7 mouse cellular contexts compared by ENCODE assay signal in genomic region chr7:130645994-130646761, GRCm38 (mm10).
DNase-seq lines count a peak whose midpoint lies in the region; ATAC-seq and TF ChIP-seq lines count a peak whose summit lies in the region.

No protein-coding gene starts in this region.

- H3K36me3 ChIP-seq in ES-E14 (ENCODE audit: control insufficient read depth, insufficient read depth, low read length, poor library complexity, severe bottlenecking), result no peaks in the 10 kb centered on the region
- no peaks in the 10 kb centered on the region for H3K36me3 ChIP-seq in forebrain, embryonic 16.5 days (ENCODE audit: control insufficient read depth, insufficient read depth)
- no peaks in the 10 kb centered on the region for H3K36me3 ChIP-seq in hindbrain, embryonic 11.5 days (ENCODE audit: control insufficient read depth, insufficient read depth, low read length)
- H3K36me3 ChIP-seq in limb, embryonic 15.5 days, result no peaks in the 10 kb centered on the region
- no peaks in the 10 kb centered on the region for H3K36me3 ChIP-seq in midbrain, embryonic 15.5 days (replicated peaks)
- H3K36me3 ChIP-seq in stomach, embryonic 16.5 days (ENCODE audit: control insufficient read depth, insufficient read depth, low read length), result no peaks in the 10 kb centered on the region

- peak; percentile 86 for ATAC-seq in forebrain, embryonic 16.5 days
- ATAC-seq in hindbrain, embryonic 11.5 days (ENCODE audit: low FRiP score), result peak; percentile 88
- ATAC-seq in limb, embryonic 15.5 days (ENCODE audit: insufficient number of reproducible peaks, low FRiP score, low TSS enrichment, low read depth), result peak; percentile 83
- ATAC-seq in midbrain, embryonic 15.5 days (replicated peaks), result peak; percentile 75
- ATAC-seq in stomach, embryonic 16.5 days (ENCODE audit: insufficient read depth, low FRiP score), result peak; percentile 92

- peak overlapping the region; percentile 93 for H3K9ac ChIP-seq in ES-E14 (ENCODE audit: insufficient read depth, low read depth, low read length, poor library complexity, severe bottlenecking)
- peak overlapping the region; percentile 49 for H3K9ac ChIP-seq in forebrain, embryonic 16.5 days (replicated peaks; ENCODE audit: low read depth, low read length)
- H3K9ac ChIP-seq in hindbrain, embryonic 11.5 days (ENCODE audit: low read depth, low read length), result peak overlapping the region; percentile 60
- H3K9ac ChIP-seq in limb, embryonic 15.5 days, result peak overlapping the region; percentile 75
- H3K9ac ChIP-seq in midbrain, embryonic 15.5 days, result peak overlapping the region; percentile 23
- peak overlapping the region; percentile 88 for H3K9ac ChIP-seq in stomach, embryonic 16.5 days (ENCODE audit: low read length)

- H3K4me3 ChIP-seq in ES-E14 (ENCODE audit: insufficient read depth in 1 of 2, low read depth in 1 of 2, low read length in 2 of 2, poor library complexity in 1 of 2, severe bottlenecking in 1 of 2), result peak overlapping the region; percentile 77 to 87
- peak overlapping the region; percentile 53 for H3K4me3 ChIP-seq in forebrain, embryonic 16.5 days (replicated peaks; ENCODE audit: low read length)
- peak overlapping the region; percentile 48 for H3K4me3 ChIP-seq in hindbrain, embryonic 11.5 days (ENCODE audit: low read depth, low read length)
- H3K4me3 ChIP-seq in limb, embryonic 15.5 days, result peak overlapping the region; percentile 69
- peak overlapping the region; percentile 47 for H3K4me3 ChIP-seq in midbrain, embryonic 15.5 days
- H3K4me3 ChIP-seq in stomach, embryonic 16.5 days (replicated peaks; ENCODE audit: low read length), result peak overlapping the region; percentile 66

- H3K9me3 ChIP-seq in ES-E14 (ENCODE audit: control insufficient read depth, insufficient read depth, low read depth, low read length), result no peaks in the 10 kb centered on the region
- H3K9me3 ChIP-seq in forebrain, embryonic 16.5 days (ENCODE audit: control insufficient read depth, low read length), result no peaks in the 10 kb centered on the region
- H3K9me3 ChIP-seq in hindbrain, embryonic 11.5 days (ENCODE audit: control insufficient read depth, low read length), result no peaks in the 10 kb centered on the region
- H3K9me3 ChIP-seq in limb, embryonic 15.5 days, result no peaks in the 10 kb centered on the region
- H3K9me3 ChIP-seq in midbrain, embryonic 15.5 days, result no peaks in the 10 kb centered on the region
- H3K9me3 ChIP-seq in stomach, embryonic 16.5 days (replicated peaks; ENCODE audit: control insufficient read depth, low read length), result no peaks in the 10 kb centered on the region

- peak overlapping the region; percentile 98 for H3K4me2 ChIP-seq in forebrain, embryonic 16.5 days (ENCODE audit: low read length)
- peak overlapping the region; percentile 84 for H3K4me2 ChIP-seq in hindbrain, embryonic 11.5 days (replicated peaks; ENCODE audit: low read depth, low read length)
- H3K4me2 ChIP-seq in limb, embryonic 15.5 days, result peak overlapping the region; percentile 87
- H3K4me2 ChIP-seq in midbrain, embryonic 15.5 days, result peak overlapping the region; percentile 98
- peak overlapping the region; percentile 83 for H3K4me2 ChIP-seq in stomach, embryonic 16.5 days (ENCODE audit: low read depth, low read length)

- H3K27ac ChIP-seq in ES-E14 (ENCODE audit: insufficient read depth, low read depth, low read length, poor library complexity, severe bottlenecking), result peak overlapping the region; percentile 71
- no peak overlapping the region for H3K27ac ChIP-seq in forebrain, embryonic 16.5 days (ENCODE audit: low read length)
- H3K27ac ChIP-seq in hindbrain, embryonic 11.5 days (ENCODE audit: low read depth, low read length), result peak overlapping the region; percentile 31
- peak overlapping the region; percentile 96 for H3K27ac ChIP-seq in limb, embryonic 15.5 days
- H3K27ac ChIP-seq in midbrain, embryonic 15.5 days, result peak overlapping the region; percentile 55
- peak overlapping the region; percentile 94 for H3K27ac ChIP-seq in stomach, embryonic 16.5 days (ENCODE audit: low read length)

- peak; percentile 59 for DNase-seq in ES-E14 (ENCODE audit: low read depth, low spot score)
- DNase-seq in adrenal gland, postnatal 10 days, result peak; percentile 88
- DNase-seq in hindbrain, embryonic 11.5 days (ENCODE audit: low spot score), result peak; percentile 79

- no peaks in the 10 kb centered on the region for H3K27me3 ChIP-seq in forebrain, embryonic 16.5 days (replicated peaks; ENCODE audit: control insufficient read depth, insufficient read depth, low read length)
- H3K27me3 ChIP-seq in hindbrain, embryonic 11.5 days (ENCODE audit: control insufficient read depth, insufficient read depth, low read length), result no peaks in the 10 kb centered on the region
- no peaks in the 10 kb centered on the region for H3K27me3 ChIP-seq in limb, embryonic 15.5 days
- H3K27me3 ChIP-seq in midbrain, embryonic 15.5 days (replicated peaks), result 0 out of 2 replicates have a peak, but pooled peaks cover 7% of the 10 kb centered on the region
- no peaks in the 10 kb centered on the region for H3K27me3 ChIP-seq in stomach, embryonic 16.5 days (ENCODE audit: control insufficient read depth, insufficient read depth, low read length)

- under 1% methylated on average over 55 of the region's 55 CpGs for WGBS in forebrain, embryonic 16.5 days
- WGBS in hindbrain, embryonic 11.5 days, result under 1% methylated on average over 49 of the region's 55 CpGs
- WGBS in limb, embryonic 15.5 days, result under 1% methylated on average over 51 of the region's 55 CpGs
- under 1% methylated on average over 54 of the region's 55 CpGs for WGBS in midbrain, embryonic 15.5 days
- WGBS in stomach, embryonic 16.5 days, result under 1% methylated on average over 51 of the region's 55 CpGs

- in situ Hi-C loops in ES-E14 (cut with MboI; ENCODE audit: low sequenced_read_pairs in 2 of 2, unreplicated experiment in 2 of 2), result no loop called here

- peaks cover 9 to 18% of the 10 kb centered on the region in 2 experiments for H3K4me1 ChIP-seq in ES-E14 (ENCODE audit: control insufficient read depth in 2 of 2, insufficient read depth in 2 of 2, low read length in 2 of 2, poor library complexity in 1 of 2)
- H3K4me1 ChIP-seq in forebrain, embryonic 16.5 days (replicated peaks; ENCODE audit: control insufficient read depth, insufficient read depth, low read length), result peaks cover 20% of the 10 kb centered on the region
- H3K4me1 ChIP-seq in hindbrain, embryonic 11.5 days (replicated peaks; ENCODE audit: control insufficient read depth, insufficient read depth, low read length), result peaks cover 4% of the 10 kb centered on the region
- H3K4me1 ChIP-seq in limb, embryonic 15.5 days, result peaks cover 28% of the 10 kb centered on the region
- H3K4me1 ChIP-seq in midbrain, embryonic 15.5 days, result peaks cover 23% of the 10 kb centered on the region
- H3K4me1 ChIP-seq in stomach, embryonic 16.5 days (ENCODE audit: control insufficient read depth, insufficient read depth, low read length), result peaks cover 11% of the 10 kb centered on the region

TF ChIP-seq in ES-E14, 5 proteins besides CTCF, POLR2A, EP300 and RAD21:
- no peak for TF ChIP-seq ZC3H11A (IDR thresholded peaks at IDR 0.05; ENCODE audit: borderline replicate concordance, low read depth, low read length)
- TF ChIP-seq CHD2 (IDR thresholded peaks at IDR 0.05; ENCODE audit: low read depth, low read length), result no peak

Comparison
In these comparisons a context has a peak if more than half of its experiments do, and no peak if none do; other contexts are left out.
1. H3K9ac ChIP-seq: peak in every context shown above with its lines; median percentile 93 in ES-E14; 88 in stomach, embryonic 16.5 days; 75 in limb, embryonic 15.5 days; 60 in hindbrain, embryonic 11.5 days; 49 in forebrain, embryonic 16.5 days; 23 in midbrain, embryonic 15.5 days.